Mouse (Mus musculus): ENCODE results near the gene Sox12.
"Not testable (repeated sequence)": the region's sequence is repeated elsewhere in the genome, so short reads cannot be mapped to it uniquely, and the experiment has no call there.

The Sox12 gene

GRCm38 (mm10) chr2:152359616-152360015, 38.2 kb downstream of the Sox12 start:
- no peak for DNase-seq (ENCODE audit: extremely low spot score)

- DNase-seq (ENCODE audit: extremely low spot score): not testable (repeated sequence)
These were observed 38.9 kb downstream of the Sox12 start for GRCm38 (mm10) chr2:152358977-152359376.

GRCm38 (mm10) chr2:152357254-152357653, 40.6 kb downstream of the Sox12 start:
- DNase-seq (ENCODE audit: extremely low spot score): no peak

- DNase-seq (ENCODE audit: extremely low spot score): no peak
These were observed 47.9 kb downstream of the Sox12 start for GRCm38 (mm10) chr2:152349842-152350540.

- DNase-seq (ENCODE audit: extremely low spot score): no peak
These were observed 48.7 kb downstream of the Sox12 start for GRCm38 (mm10) chr2:152349205-152349604.

- DNase-seq (ENCODE audit: extremely low spot score): no peak
These were observed 50.1 kb downstream of the Sox12 start for GRCm38 (mm10) chr2:152347722-152348121.

- DNase-seq (ENCODE audit: extremely low spot score): no peak
These were observed 50.9 kb downstream of the Sox12 start for GRCm38 (mm10) chr2:152346776-152347465.

- no peak for DNase-seq (ENCODE audit: extremely low spot score)
These were observed 52.5 kb downstream of the Sox12 start for GRCm38 (mm10) chr2:152345393-152345792.

- no peak for DNase-seq (ENCODE audit: extremely low spot score)
These were observed 53.0 kb downstream of the Sox12 start for GRCm38 (mm10) chr2:152344909-152345308.

GRCm38 (mm10) chr2:152344361-152344760, 53.5 kb downstream of the Sox12 start:
- no peak for DNase-seq (ENCODE audit: extremely low spot score)

Measured in embryo, embryonic 9.5 days (tissue).